Mouse (Mus musculus) olfactory bulb, adult 2 months (tissue): Measurements from ENCODE around the gene S100a5.

Experiments
- CTCF ChIP-seq: fragments of 200-500 bp; IDR thresholded peaks from 2 replicates; pipeline ENCODE4 v1.5.1; 2012; ENCODE audit warnings: low read depth, mild to moderate bottlenecking, low read length, moderate library complexity; ENCODE audit not compliant: insufficient read depth
- POLR2A ChIP-seq: fragments of 200-500 bp; IDR thresholded peaks from 2 replicates; pipeline ENCODE4 v1.6.1; 2012; ENCODE audit warnings: mild to moderate bottlenecking, low read depth, low read length, moderate library complexity; ENCODE audit not compliant: insufficient read depth

DNA sequence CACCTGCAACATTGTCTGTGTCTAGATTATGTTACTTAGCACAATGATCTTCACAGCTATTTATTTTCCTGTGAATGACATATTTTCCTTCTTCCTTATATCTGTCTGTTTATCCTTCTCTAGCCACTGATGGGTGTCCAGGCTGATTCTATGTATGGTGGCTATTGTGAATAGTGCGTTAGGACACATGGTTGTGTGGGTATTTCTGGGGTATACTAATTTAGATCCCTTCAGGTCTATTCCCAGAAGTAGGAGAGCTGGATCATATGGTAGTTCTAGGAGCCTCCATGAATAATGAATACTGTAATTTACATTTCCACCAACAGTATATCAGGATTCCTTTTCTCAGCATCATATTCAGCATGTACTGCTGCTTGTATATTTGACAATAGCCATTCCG, 41.5 kb downstream of the S100a5 start:
- TF ChIP-seq CTCF (no peak), POLR2A (no peak)
